Mouse (Mus musculus) cortical plate, adult 2 months (tissue): Measurements from ENCODE around the gene Oma1.

ENCODE experiments used
- CTCF ChIP-seq: fragments of 200-500 bp; IDR thresholded peaks from 2 replicates; pipeline ENCODE4 v1.5.1; 2011; ENCODE audit warnings: mild to moderate bottlenecking, control low read depth, low read length; ENCODE audit not compliant: insufficient read depth; ENCODE audit errors: extremely low read depth
- POLR2A ChIP-seq: fragments of 200-500 bp; IDR thresholded peaks from 2 replicates; pipeline ENCODE4 v1.6.1; 2011; ENCODE audit warnings: mild to moderate bottlenecking, low read length, control low read depth; ENCODE audit not compliant: insufficient read depth; ENCODE audit errors: extremely low read depth

- TF ChIP-seq POLR2A (no peak), CTCF (no peak)
Measured at GRCm38 (mm10) chr4:103395905-103396304, 82.3 kb downstream of the Oma1 start.
